Comparison of ENCODE assay signal across 25 mouse cellular contexts in the genomic region with DNA sequence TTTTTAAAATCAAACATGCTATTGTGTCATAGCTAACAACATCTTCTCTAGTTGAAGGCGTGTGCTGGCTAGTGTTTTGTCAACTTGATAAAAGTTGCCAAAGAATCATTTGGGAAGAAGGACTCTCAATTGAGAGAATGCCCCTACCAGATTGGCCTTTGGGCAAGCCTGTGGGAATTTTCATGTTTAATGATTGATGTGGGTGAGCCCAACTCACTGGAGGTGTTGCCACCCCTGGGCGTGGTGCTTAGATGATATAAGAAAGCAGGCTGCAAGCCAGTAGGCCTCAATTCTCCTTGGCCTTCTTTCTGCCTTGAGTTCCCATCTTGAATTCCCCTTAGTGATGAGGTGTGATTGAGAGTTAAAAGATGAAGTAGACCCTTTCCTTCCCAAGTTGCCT.
"Had no signal": no experiment of that assay in that cellular context is flagged by ENCODE, and none has a peak within 500 bp of the region (broad histone marks: within the 10 kb centered on the region; RNA-seq: fewer than 3 reads in every experiment).

No protein-coding gene starts in this region.

- H3K27ac ChIP-seq: gastrocnemius, adult 2 months; heart, embryonic 10.5 days; hindbrain, embryonic 10.5 days; hindbrain, embryonic 12.5 days; hindbrain, embryonic 14.5 days; intestine, embryonic 15.5 days; kidney, embryonic 15.5 days; layer of hippocampus, adult 2 months; left cerebral cortex, adult 2 months; limb, embryonic 10.5 days; limb, embryonic 12.5 days; liver, embryonic 13.5 days; liver, embryonic 15.5 days had no signal

- H3K9me3 ChIP-seq: heart, embryonic 10.5 days; hindbrain, embryonic 10.5 days; hindbrain, embryonic 12.5 days; intestine, embryonic 15.5 days; kidney, embryonic 15.5 days; limb, embryonic 10.5 days; limb, embryonic 12.5 days; liver, embryonic 13.5 days; liver, embryonic 15.5 days had no signal

- H3K4me3 ChIP-seq: gastrocnemius, adult 2 months; heart, embryonic 10.5 days; heart, embryonic 12.5 days; hindbrain, embryonic 10.5 days; hindbrain, embryonic 12.5 days; intestine, embryonic 15.5 days; kidney, embryonic 15.5 days; layer of hippocampus, adult 2 months; left cerebral cortex, adult 2 months; limb, embryonic 10.5 days; limb, embryonic 12.5 days; liver, embryonic 13.5 days; liver, embryonic 15.5 days had no signal

- H3K9ac ChIP-seq: heart, embryonic 12.5 days; hindbrain, embryonic 12.5 days; hindbrain, embryonic 14.5 days; intestine, embryonic 15.5 days; kidney, embryonic 15.5 days; limb, embryonic 12.5 days; liver, embryonic 13.5 days; liver, embryonic 15.5 days had no signal

- H3K27me3 ChIP-seq: heart, embryonic 12.5 days; hindbrain, embryonic 12.5 days; intestine, embryonic 15.5 days; kidney, embryonic 15.5 days; limb, embryonic 12.5 days; liver, embryonic 13.5 days; liver, embryonic 15.5 days had no signal

- H3K4me1 ChIP-seq: heart, embryonic 10.5 days; hindbrain, embryonic 12.5 days; intestine, embryonic 15.5 days; limb, embryonic 10.5 days; liver, embryonic 15.5 days had no signal

- H3K4me2 ChIP-seq: heart, embryonic 12.5 days; hindbrain, embryonic 12.5 days; hindbrain, embryonic 14.5 days; intestine, embryonic 15.5 days; kidney, embryonic 15.5 days; limb, embryonic 12.5 days; liver, embryonic 13.5 days; liver, embryonic 15.5 days had no signal

- ATAC-seq: hindbrain, embryonic 16.5 days; inflammation-experienced regulatory T-cells, adult 6 months; intestine, embryonic 15.5 days; intestine, postnatal 0 days had no signal

- DNase-seq: gastrocnemius, adult 2 months; gastrocnemius, postnatal 10 days; gastrocnemius, postnatal 25 days; heart, adult 18-20 months; heart, postnatal 10 days; heart, postnatal 4 days; kidney, postnatal 14 days; kidney, postnatal 4 days; liver; liver, embryonic 13.5 days had no signal
